Mouse (Mus musculus): ENCODE measurements around the gene Aqp2. TPM values are rescaled to one million over a fixed set of nuclear protein-coding genes. Genes with fewer than 3 reads are reported as not detected.

Gene Aqp2
- polyA plus RNA-seq, 2 experiments, result not detected

DNA sequence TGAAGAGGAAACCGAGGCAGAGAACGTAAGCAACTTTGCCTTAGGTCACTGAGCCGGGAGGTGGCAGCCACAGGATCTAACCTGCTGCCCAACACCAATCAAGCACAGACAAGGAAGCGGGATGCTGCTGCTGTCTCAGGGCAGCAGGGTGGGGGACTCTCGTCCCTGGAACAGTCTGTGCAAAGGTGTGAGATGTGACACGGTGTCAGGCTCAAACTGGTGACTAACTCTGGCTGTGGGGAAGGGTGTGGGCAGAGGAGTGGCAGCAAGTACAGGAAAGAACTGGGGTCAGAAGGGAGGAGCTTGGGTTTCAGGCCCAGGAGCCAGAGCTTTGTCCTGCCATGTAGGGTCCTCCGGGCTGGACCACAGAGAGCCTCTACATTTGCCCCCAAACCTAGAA, 34.8 kb upstream of the Aqp2 start:
- H3K4me2 ChIP-seq (replicated peaks; ENCODE audit: low read depth, low read length, severe bottlenecking), result no peak overlapping the region
- ATAC-seq (ENCODE audit: low FRiP score, low read depth) (no peak), DNase-seq (ENCODE audit: low spot score) (no peak)
- no peak overlapping the region for H3K4me3 ChIP-seq (replicated peaks; ENCODE audit: low read length)
- H3K9me3 ChIP-seq (ENCODE audit: control insufficient read depth, low read length), result no peaks in the 10 kb centered on the region
- no peak overlapping the region for H3K9ac ChIP-seq (ENCODE audit: low read depth, low read length, severe bottlenecking)
- 39% methylated on average over 7 of the region's 7 CpGs for WGBS
- no peak overlapping the region for H3K27ac ChIP-seq (replicated peaks; ENCODE audit: low read depth, low read length)
- no peak for TF ChIP-seq POLR2A (IDR thresholded peaks at IDR 0.05; ENCODE audit: borderline replicate concordance, extremely low read depth, insufficient read depth, insufficient read length)
- no peaks in the 10 kb centered on the region for H3K36me3 ChIP-seq (ENCODE audit: control insufficient read depth, insufficient read depth, low read length)
- peaks cover 15% of the 10 kb centered on the region for H3K4me1 ChIP-seq (ENCODE audit: control insufficient read depth, insufficient read depth, low read length)
- H3K27me3 ChIP-seq (ENCODE audit: control insufficient read depth, insufficient read depth, low read length), result no peaks in the 10 kb centered on the region

DNA sequence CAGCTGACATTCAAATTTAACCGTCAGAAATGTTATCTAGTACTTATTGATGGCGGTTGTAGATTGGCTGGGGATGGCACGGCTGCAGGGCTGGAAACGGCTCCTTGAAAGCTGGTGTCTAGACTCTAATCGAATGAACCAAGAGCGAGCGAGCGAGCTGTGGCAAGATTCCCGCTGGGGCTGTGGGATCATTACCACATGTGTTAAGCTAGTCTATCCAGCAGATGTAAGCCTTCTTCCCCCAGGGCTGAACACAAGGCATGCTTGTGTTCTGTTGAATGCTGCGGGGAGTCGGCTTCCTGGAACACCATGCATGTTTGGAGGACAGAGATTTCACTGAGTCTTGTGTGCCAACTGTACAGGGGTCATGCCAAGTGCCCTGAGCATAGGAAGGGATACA, 32.3 kb upstream of the Aqp2 start:
- DNase-seq (ENCODE audit: low spot score) (peak; percentile 86), ATAC-seq (ENCODE audit: low FRiP score, low read depth) (peak; percentile 80)
- WGBS, result 18% methylated on average over 11 of the region's 11 CpGs
- H3K4me2 ChIP-seq (replicated peaks; ENCODE audit: low read depth, low read length, severe bottlenecking), result no peak overlapping the region
- peaks cover 15% of the 10 kb centered on the region for H3K4me1 ChIP-seq (ENCODE audit: control insufficient read depth, insufficient read depth, low read length)
- no peaks in the 10 kb centered on the region for H3K9me3 ChIP-seq (ENCODE audit: control insufficient read depth, low read length)
- no peaks in the 10 kb centered on the region for H3K36me3 ChIP-seq (ENCODE audit: control insufficient read depth, insufficient read depth, low read length)
- no peaks in the 10 kb centered on the region for H3K27me3 ChIP-seq (ENCODE audit: control insufficient read depth, insufficient read depth, low read length)
- H3K27ac ChIP-seq (replicated peaks; ENCODE audit: low read depth, low read length), result peak overlapping the region; percentile 26; the same call in 1 of the 2 replicates
- no peak overlapping the region for H3K4me3 ChIP-seq (replicated peaks; ENCODE audit: low read length)
- no peak overlapping the region for H3K9ac ChIP-seq (ENCODE audit: low read depth, low read length, severe bottlenecking)
- no peak for TF ChIP-seq POLR2A (IDR thresholded peaks at IDR 0.05; ENCODE audit: borderline replicate concordance, extremely low read depth, insufficient read depth, insufficient read length)

DNA sequence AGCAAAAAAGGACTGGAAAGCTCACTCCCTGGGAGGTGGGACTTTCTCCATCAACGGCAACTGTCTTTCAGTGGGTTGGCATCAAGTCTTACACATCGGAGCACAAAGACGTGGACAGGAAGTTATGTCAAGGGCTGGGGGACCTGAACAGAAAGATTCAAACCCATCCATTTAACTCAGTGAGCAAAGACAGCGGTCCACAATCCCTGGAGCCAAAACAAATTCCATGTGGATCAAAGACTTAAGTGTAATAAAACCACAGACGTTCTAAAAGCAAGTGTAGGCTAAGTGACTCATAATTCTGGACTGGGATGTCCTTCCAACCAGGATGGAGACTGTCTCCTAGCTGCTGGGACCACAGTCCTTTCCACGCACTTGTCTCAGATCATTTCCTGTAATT, 31.1 kb upstream of the Aqp2 start:
- H3K9me3 ChIP-seq (ENCODE audit: control insufficient read depth, low read length), result no peaks in the 10 kb centered on the region
- no peaks in the 10 kb centered on the region for H3K27me3 ChIP-seq (ENCODE audit: control insufficient read depth, insufficient read depth, low read length)
- ATAC-seq (ENCODE audit: low FRiP score, low read depth), result no peak
- H3K4me3 ChIP-seq (replicated peaks; ENCODE audit: low read length), result no peak overlapping the region
- H3K4me2 ChIP-seq (replicated peaks; ENCODE audit: low read depth, low read length, severe bottlenecking), result no peak overlapping the region
- 56% methylated on average over 6 of the region's 6 CpGs for WGBS
- no peaks in the 10 kb centered on the region for H3K36me3 ChIP-seq (ENCODE audit: control insufficient read depth, insufficient read depth, low read length)
- no peak for DNase-seq (ENCODE audit: low spot score)
- no peak for TF ChIP-seq POLR2A (IDR thresholded peaks at IDR 0.05; ENCODE audit: borderline replicate concordance, extremely low read depth, insufficient read depth, insufficient read length)
- no peak overlapping the region for H3K9ac ChIP-seq (ENCODE audit: low read depth, low read length, severe bottlenecking)
- H3K27ac ChIP-seq (replicated peaks; ENCODE audit: low read depth, low read length), result no peak overlapping the region
- peaks cover 15% of the 10 kb centered on the region for H3K4me1 ChIP-seq (ENCODE audit: control insufficient read depth, insufficient read depth, low read length)

DNA sequence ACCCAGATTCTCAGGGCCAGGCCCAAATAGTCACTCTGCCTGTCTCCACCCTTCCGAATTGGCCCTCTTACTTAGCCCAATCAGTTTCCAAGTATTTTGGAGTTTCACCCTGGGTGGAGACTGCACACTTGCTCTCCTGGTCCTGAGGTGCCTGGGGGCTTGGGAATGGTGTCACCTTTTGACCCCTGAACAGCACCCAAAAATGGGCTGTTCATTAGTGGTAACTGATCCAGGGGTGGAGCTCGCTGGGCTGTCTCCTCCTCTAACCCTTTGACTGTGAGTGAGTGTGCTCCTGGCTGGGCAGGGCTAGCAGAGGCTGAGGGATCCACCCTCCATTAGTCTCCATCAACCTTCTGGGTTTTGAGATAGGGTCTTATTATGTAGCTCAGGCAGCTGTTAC, 29.0 kb upstream of the Aqp2 start:
- Histone ChIP-seq H3K27me3 (ENCODE audit: control insufficient read depth, insufficient read depth, low read length) (no peaks in the 10 kb centered on the region), H3K4me2 (replicated peaks; ENCODE audit: low read depth, low read length, severe bottlenecking) (no peak overlapping the region), H3K27ac (replicated peaks; ENCODE audit: low read depth, low read length) (no peak overlapping the region), H3K36me3 (ENCODE audit: control insufficient read depth, insufficient read depth, low read length) (no peaks in the 10 kb centered on the region), H3K4me1 (ENCODE audit: control insufficient read depth, insufficient read depth, low read length) (peaks cover 22% of the 10 kb centered on the region), H3K4me3 (replicated peaks; ENCODE audit: low read length) (no peak overlapping the region), H3K9me3 (ENCODE audit: control insufficient read depth, low read length) (no peaks in the 10 kb centered on the region), H3K9ac (ENCODE audit: low read depth, low read length, severe bottlenecking) (no peak overlapping the region)
- no peak for ATAC-seq (ENCODE audit: low FRiP score, low read depth)
- DNase-seq (ENCODE audit: low spot score), result no peak
- WGBS, result 46% methylated on average over 2 of the region's 2 CpGs
- no peak for TF ChIP-seq POLR2A (IDR thresholded peaks at IDR 0.05; ENCODE audit: borderline replicate concordance, extremely low read depth, insufficient read depth, insufficient read length)

DNA sequence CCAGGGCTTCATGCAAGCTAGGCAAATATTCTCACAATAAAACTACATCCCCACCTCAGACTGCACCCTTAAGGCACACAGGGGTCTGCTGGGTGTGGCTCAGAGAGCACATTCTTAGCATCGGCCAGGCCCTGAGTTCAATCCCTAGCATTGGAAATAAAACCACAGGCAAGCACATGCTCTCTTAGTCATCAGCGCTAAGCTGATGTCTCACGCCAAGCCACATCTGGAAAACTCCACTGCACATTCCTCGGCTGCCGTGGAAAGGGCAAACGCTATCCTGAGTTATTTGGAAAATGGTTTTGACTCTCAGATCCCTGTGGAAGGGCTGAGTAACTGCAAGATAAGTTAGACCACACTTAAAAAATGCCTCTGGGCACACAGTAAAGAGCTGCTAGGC, 25.1 kb upstream of the Aqp2 start:
- WGBS, result 17% methylated on average over 6 of the region's 6 CpGs
- DNase-seq (ENCODE audit: low spot score), result peak; percentile 59
- TF ChIP-seq POLR2A (IDR thresholded peaks at IDR 0.05; ENCODE audit: borderline replicate concordance, extremely low read depth, insufficient read depth, insufficient read length), result no peak

DNA sequence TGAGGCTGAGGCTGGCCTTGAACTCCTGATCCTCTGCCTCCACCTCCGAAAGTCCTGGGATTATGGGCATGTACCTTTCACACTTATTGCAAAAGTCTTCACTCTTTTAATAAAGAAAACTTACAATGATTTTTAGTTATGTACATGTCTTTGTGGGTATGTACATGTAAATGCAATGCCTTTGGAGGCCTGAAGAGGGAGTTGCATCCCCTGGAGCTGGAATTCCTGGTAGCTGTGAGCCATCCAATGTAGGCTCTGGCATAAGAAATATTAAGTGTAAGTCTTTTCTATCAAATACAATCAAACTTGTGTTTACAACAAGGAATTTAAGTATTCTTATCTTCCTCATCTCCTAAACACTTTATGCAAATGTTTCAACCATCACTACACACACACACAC, 19.9 kb upstream of the Aqp2 start:
- ATAC-seq (ENCODE audit: low FRiP score, low read depth), result no peak
- WGBS, result 92% methylated on average over 1 of the region's 1 CpGs
- no peaks in the 10 kb centered on the region for H3K36me3 ChIP-seq (ENCODE audit: control insufficient read depth, insufficient read depth, low read length)
- no peak for DNase-seq (ENCODE audit: low spot score)
- H3K9ac ChIP-seq (ENCODE audit: low read depth, low read length, severe bottlenecking), result no peak overlapping the region
- no peak overlapping the region for H3K4me3 ChIP-seq (replicated peaks; ENCODE audit: low read length)
- H3K9me3 ChIP-seq (ENCODE audit: control insufficient read depth, low read length), result no peaks in the 10 kb centered on the region
- H3K27me3 ChIP-seq (ENCODE audit: control insufficient read depth, insufficient read depth, low read length), result no peaks in the 10 kb centered on the region
- no peak overlapping the region for H3K27ac ChIP-seq (replicated peaks; ENCODE audit: low read depth, low read length)
- peaks cover 5% of the 10 kb centered on the region; the same call in 1 of the 2 replicates for H3K4me1 ChIP-seq (ENCODE audit: control insufficient read depth, insufficient read depth, low read length)
- no peak for TF ChIP-seq POLR2A (IDR thresholded peaks at IDR 0.05; ENCODE audit: borderline replicate concordance, extremely low read depth, insufficient read depth, insufficient read length)
- H3K4me2 ChIP-seq (replicated peaks; ENCODE audit: low read depth, low read length, severe bottlenecking), result no peak overlapping the region

More for the DNA sequence above, 25.1 kb upstream of the Aqp2 start:
- peaks cover 8% of the 10 kb centered on the region; the same call in 1 of the 2 replicates for H3K4me1 ChIP-seq (ENCODE audit: control insufficient read depth, insufficient read depth, low read length)
- no peaks in the 10 kb centered on the region for H3K27me3 ChIP-seq (ENCODE audit: control insufficient read depth, insufficient read depth, low read length)
- H3K4me3 ChIP-seq (replicated peaks; ENCODE audit: low read length), result no peak overlapping the region
- no peak overlapping the region for H3K4me2 ChIP-seq (replicated peaks; ENCODE audit: low read depth, low read length, severe bottlenecking)
- H3K27ac ChIP-seq (replicated peaks; ENCODE audit: low read depth, low read length), result 0 out of 2 replicates have a peak overlapping the region, but pooled peaks have one; percentile 52
- no peaks in the 10 kb centered on the region for H3K9me3 ChIP-seq (ENCODE audit: control insufficient read depth, low read length)
- peak; percentile 77 for ATAC-seq (ENCODE audit: low FRiP score, low read depth)
- no peaks in the 10 kb centered on the region for H3K36me3 ChIP-seq (ENCODE audit: control insufficient read depth, insufficient read depth, low read length)
- no peak overlapping the region for H3K9ac ChIP-seq (ENCODE audit: low read depth, low read length, severe bottlenecking)

Data from limb, embryonic 14.5 days (tissue).